Mouse (Mus musculus): ENCODE results near the gene Csrnp2. TPM values are rescaled to one million over a fixed set of nuclear protein-coding genes. Genes with fewer than 3 reads are reported as not detected.

The Csrnp2 gene
- polyA plus RNA-seq, 1 experiment from 2014 or later, result 10.4 TPM

DNA sequence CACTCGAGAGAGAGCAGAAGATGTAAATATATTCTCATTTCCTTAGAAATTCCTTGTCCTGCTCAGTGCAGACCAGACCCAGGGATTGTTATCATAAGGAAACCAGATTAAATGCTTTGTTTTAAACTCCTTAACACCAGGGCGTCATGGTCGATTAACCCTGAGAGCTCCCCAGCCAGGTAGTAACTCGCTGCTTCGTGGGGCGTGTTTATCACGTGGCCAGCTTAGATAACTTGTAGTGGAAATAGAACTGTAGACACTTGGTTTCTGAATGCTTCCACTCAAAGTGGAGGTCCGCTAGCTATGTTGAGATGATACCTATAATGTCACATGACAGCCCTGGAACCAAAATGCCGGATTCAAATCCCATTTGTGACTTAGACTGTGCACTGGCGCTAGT, 25.3 kb downstream of the Csrnp2 start:
- H3K27me3 ChIP-seq (ENCODE audit: insufficient read depth, low read length), result no peaks in the 10 kb centered on the region
- DNase-seq (ENCODE audit: low spot score), result no peak
- peak overlapping the region; percentile 85 for H3K4me3 ChIP-seq (replicated peaks; ENCODE audit: low read depth, low read length)
- ATAC-seq (replicated peaks; ENCODE audit: low FRiP score, low read depth), result no peak
- H3K4me1 ChIP-seq (replicated peaks; ENCODE audit: insufficient read depth, low read length), result peaks cover 12% of the 10 kb centered on the region; the same call in 1 of the 2 replicates
- H3K4me2 ChIP-seq (ENCODE audit: low read length), result peak overlapping the region; percentile 65
- no peak overlapping the region; the same call in 1 of the 2 replicates for H3K9ac ChIP-seq (ENCODE audit: low read depth, low read length)
- WGBS, result 37% methylated on average over 10 of the region's 10 CpGs
- no peaks in the 10 kb centered on the region for H3K9me3 ChIP-seq (replicated peaks; ENCODE audit: low read length)
- H3K36me3 ChIP-seq (ENCODE audit: insufficient read depth, low read length), result peaks cover 10% of the 10 kb centered on the region
- no peak overlapping the region for H3K27ac ChIP-seq
- no peak for TF ChIP-seq CTCF (IDR thresholded peaks at IDR 0.05; ENCODE audit: low read depth)

DNA sequence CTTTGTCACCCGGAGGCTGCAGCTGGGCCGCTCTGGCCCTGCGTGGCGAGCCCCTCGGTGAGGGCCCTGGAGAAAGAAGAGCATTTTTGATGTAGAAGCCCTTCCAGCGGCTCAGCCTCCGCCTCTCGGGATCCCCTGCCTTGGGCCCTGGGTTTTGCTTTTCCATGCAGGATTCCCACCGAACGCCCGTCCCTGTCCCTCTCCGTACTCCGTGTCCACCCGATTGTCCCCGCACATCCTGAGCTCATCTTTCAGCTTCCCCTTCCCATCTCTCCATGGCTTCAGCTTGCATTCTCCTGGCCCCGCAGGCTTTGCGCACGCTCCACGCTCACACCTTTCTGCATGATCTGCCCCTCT, 26.1 kb downstream of the Csrnp2 start:
- ATAC-seq (replicated peaks; ENCODE audit: low FRiP score, low read depth) (no peak; the same call in 1 of the 2 replicates), DNase-seq (ENCODE audit: low spot score) (no peak)
- Histone ChIP-seq H3K27ac (peak overlapping the region; percentile 89), H3K27me3 (ENCODE audit: insufficient read depth, low read length) (no peaks in the 10 kb centered on the region), H3K9ac (ENCODE audit: low read depth, low read length) (peak overlapping the region; percentile 74), H3K36me3 (ENCODE audit: insufficient read depth, low read length) (peaks cover 9% of the 10 kb centered on the region; the same call in 1 of the 2 replicates), H3K4me1 (replicated peaks; ENCODE audit: insufficient read depth, low read length) (peaks cover 12% of the 10 kb centered on the region; the same call in 1 of the 2 replicates), H3K4me3 (replicated peaks; ENCODE audit: low read depth, low read length) (peak overlapping the region; percentile 85), H3K9me3 (replicated peaks; ENCODE audit: low read length) (no peaks in the 10 kb centered on the region), H3K4me2 (ENCODE audit: low read length) (peak overlapping the region; percentile 65)
- under 1% methylated on average over 19 of the region's 19 CpGs for WGBS
- TF ChIP-seq CTCF (IDR thresholded peaks at IDR 0.05; ENCODE audit: low read depth), result no peak

DNA sequence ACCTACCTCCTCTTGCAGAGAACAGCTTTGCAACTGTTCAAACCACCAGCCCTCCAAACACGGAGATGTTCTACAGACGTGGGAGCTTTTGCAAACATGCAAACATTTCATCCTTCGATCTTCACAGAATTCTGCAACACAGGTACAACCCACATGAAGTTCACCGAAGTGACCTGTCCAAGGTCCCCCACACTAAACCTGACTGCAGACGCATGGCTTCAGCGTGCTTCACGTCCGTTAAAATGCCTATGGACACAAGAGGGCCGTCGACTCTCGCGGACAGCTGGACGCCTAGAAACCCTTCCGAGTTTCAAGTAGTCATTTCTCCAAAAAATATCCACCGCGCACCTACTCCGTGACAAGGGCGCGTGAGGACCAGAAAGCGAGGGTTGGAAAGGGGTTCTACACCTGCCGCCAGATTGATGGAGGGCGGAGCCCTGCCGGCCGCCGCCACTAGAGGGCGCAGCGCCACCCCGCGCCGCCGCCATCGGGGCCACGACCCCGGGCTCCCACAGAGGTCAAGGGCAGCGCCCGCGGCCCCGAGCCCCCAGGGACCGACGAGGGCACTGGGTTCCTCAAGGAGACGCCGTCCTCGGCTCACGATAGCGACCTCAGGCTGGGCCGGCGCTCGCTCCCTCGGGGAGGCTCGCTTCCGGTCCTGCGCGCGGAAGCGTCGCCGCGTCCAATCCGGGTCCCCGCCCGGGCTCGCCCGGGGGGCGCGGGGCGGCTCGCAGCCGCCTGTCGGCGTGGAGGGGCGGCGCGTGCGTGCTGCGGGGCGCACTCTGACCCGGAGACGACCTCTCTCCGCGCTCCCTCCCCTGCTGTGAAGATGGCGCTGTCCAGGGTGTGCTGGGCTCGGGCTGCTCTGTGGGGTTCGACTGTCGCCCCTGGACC, 26.7 kb downstream of the Csrnp2 start, which contains the start of gene Letmd1:
Gene Letmd1 (plus strand): TSS at position 729 of the 894 bp plus-strand sequence.
- peak within 1 kb of the TSS; percentile 65 for H3K4me2 ChIP-seq (ENCODE audit: low read length)
- peak; percentile 75 for TF ChIP-seq CTCF (IDR thresholded peaks at IDR 0.05; ENCODE audit: low read depth)
- H3K9ac ChIP-seq (ENCODE audit: low read depth, low read length), result peak within 1 kb of the TSS; percentile 74
- no peaks in the 10 kb centered on the region for H3K9me3 ChIP-seq (replicated peaks; ENCODE audit: low read length)
- H3K27ac ChIP-seq, result peak within 1 kb of the TSS; percentile 89
- WGBS, result 2% methylated on average over 76 of the region's 84 CpGs
- peaks cover 7% of the 10 kb centered on the region; the same call in 1 of the 2 replicates for H3K36me3 ChIP-seq (ENCODE audit: insufficient read depth, low read length)
- DNase-seq (ENCODE audit: low spot score) (peak; percentile 90), ATAC-seq (replicated peaks; ENCODE audit: low FRiP score, low read depth) (peak; percentile 90)
- no peaks in the 10 kb centered on the region for H3K27me3 ChIP-seq (ENCODE audit: insufficient read depth, low read length)
- peaks cover 12% of the 10 kb centered on the region; the same call in 1 of the 2 replicates for H3K4me1 ChIP-seq (replicated peaks; ENCODE audit: insufficient read depth, low read length)
- peak within 1 kb of the TSS; percentile 85 for H3K4me3 ChIP-seq (replicated peaks; ENCODE audit: low read depth, low read length)

DNA sequence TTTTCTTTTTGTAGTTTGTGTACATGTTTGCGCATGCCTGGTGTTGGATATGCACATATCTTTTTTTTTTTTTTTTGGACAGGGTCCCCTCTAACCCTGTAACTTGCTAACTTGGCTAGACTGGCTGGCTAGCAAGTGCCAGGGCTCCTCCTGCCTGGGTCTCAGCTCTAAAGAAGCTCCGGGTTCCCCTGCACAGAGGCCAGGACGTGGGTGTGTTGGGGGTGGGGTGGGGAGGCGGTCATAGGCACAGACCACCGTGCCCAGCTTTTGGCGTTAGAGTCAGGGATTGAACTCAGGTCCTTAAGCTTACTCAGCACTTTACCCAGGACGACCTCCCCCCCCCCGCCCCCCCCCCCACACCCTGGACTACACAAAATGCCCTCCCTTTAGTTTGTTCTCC, 27.6 kb downstream of the Csrnp2 start:
- no peaks in the 10 kb centered on the region for H3K27me3 ChIP-seq (ENCODE audit: insufficient read depth, low read length)
- 38% methylated on average over 8 of the region's 8 CpGs for WGBS
- no peak for ATAC-seq (replicated peaks; ENCODE audit: low FRiP score, low read depth)

DNA sequence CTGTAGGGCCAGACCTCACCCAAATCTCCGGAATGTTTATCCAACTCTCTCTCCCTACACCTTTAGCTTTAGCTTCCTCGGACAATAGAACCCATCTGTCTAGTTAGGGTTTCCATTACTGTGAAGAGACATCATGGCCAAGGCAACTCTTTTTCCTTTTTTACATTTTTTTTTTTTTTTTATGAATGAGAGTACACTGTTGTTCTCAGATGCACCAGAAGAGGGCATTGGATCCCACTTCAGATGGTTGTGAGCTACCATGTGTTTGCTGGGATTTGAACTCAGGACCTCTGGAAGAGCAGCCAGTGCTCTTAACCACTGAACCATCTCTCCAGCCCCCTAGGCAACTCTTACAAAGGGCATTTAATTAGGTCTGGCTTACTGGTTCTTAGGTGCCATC, 29.9 kb downstream of the Csrnp2 start:
- no peak for ATAC-seq (replicated peaks; ENCODE audit: low FRiP score, low read depth)
- Histone ChIP-seq H3K27me3 (ENCODE audit: insufficient read depth, low read length) (no peaks in the 10 kb centered on the region), H3K4me2 (ENCODE audit: low read length) (no peak overlapping the region), H3K9me3 (replicated peaks; ENCODE audit: low read length) (no peaks in the 10 kb centered on the region), H3K9ac (ENCODE audit: low read depth, low read length) (no peak overlapping the region), H3K4me3 (replicated peaks; ENCODE audit: low read depth, low read length) (no peak overlapping the region), H3K4me1 (replicated peaks; ENCODE audit: insufficient read depth, low read length) (peaks cover 12% of the 10 kb centered on the region; the same call in 1 of the 2 replicates), H3K27ac (no peak overlapping the region), H3K36me3 (ENCODE audit: insufficient read depth, low read length) (no peaks in the 10 kb centered on the region)
- no peak for DNase-seq (ENCODE audit: low spot score)
- peak; percentile 25; the same call in 1 of the 2 replicates for TF ChIP-seq CTCF (IDR thresholded peaks at IDR 0.05; ENCODE audit: low read depth)
- 80% methylated on average over 2 of the region's 2 CpGs for WGBS

More for the DNA sequence above, 27.6 kb downstream of the Csrnp2 start:
- H3K36me3 ChIP-seq (ENCODE audit: insufficient read depth, low read length), result peaks cover 4% of the 10 kb centered on the region; the same call in 1 of the 2 replicates
- H3K27ac ChIP-seq, result no peak overlapping the region
- H3K4me2 ChIP-seq (ENCODE audit: low read length), result peak overlapping the region; percentile 65; the same call in 1 of the 2 replicates
- no peaks in the 10 kb centered on the region for H3K9me3 ChIP-seq (replicated peaks; ENCODE audit: low read length)
- TF ChIP-seq CTCF (IDR thresholded peaks at IDR 0.05; ENCODE audit: low read depth), result no peak
- peaks cover 12% of the 10 kb centered on the region; the same call in 1 of the 2 replicates for H3K4me1 ChIP-seq (replicated peaks; ENCODE audit: insufficient read depth, low read length)
- no peak overlapping the region for H3K4me3 ChIP-seq (replicated peaks; ENCODE audit: low read depth, low read length)
- H3K9ac ChIP-seq (ENCODE audit: low read depth, low read length), result no peak overlapping the region
- no peak for DNase-seq (ENCODE audit: low spot score)

DNA sequence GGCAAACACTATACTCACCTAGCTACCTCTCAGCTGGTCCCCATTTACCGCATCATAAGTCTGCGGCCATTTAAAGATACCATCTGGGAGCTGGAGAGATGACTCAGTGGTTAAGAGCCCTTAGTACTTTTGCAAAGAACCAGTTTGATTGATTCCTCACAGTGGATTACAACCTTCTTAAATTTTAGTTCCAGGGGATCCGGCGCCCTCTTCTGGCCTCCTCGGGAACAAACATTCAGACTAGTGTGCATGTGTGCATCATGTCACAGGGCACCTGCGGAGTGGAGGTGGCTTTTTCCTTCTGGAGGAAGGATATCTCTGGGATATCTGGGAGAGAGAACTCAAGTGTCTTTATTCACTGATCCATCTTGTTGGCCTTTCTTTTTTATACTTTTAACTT, 31.6 kb downstream of the Csrnp2 start:
- no peak overlapping the region for H3K9ac ChIP-seq (ENCODE audit: low read depth, low read length)
- peak; percentile 76 for DNase-seq (ENCODE audit: low spot score)
- H3K4me2 ChIP-seq (ENCODE audit: low read length), result no peak overlapping the region
- 0 out of 2 replicates have a peak, but pooled peaks have one; percentile 18 for ATAC-seq (replicated peaks; ENCODE audit: low FRiP score, low read depth)
- WGBS, result 21% methylated on average over 6 of the region's 6 CpGs
- no peak overlapping the region for H3K4me3 ChIP-seq (replicated peaks; ENCODE audit: low read depth, low read length)
- H3K4me1 ChIP-seq (replicated peaks; ENCODE audit: insufficient read depth, low read length), result 0 out of 2 replicates have a peak, but pooled peaks cover 4% of the 10 kb centered on the region
- H3K27ac ChIP-seq, result no peak overlapping the region
- H3K27me3 ChIP-seq (ENCODE audit: insufficient read depth, low read length), result no peaks in the 10 kb centered on the region
- TF ChIP-seq CTCF (IDR thresholded peaks at IDR 0.05; ENCODE audit: low read depth), result peak; percentile 82
- no peaks in the 10 kb centered on the region for H3K9me3 ChIP-seq (replicated peaks; ENCODE audit: low read length)
- H3K36me3 ChIP-seq (ENCODE audit: insufficient read depth, low read length), result no peaks in the 10 kb centered on the region
